Mouse (Mus musculus) heart, adult 18-20 months (tissue): ENCODE results near the gene Fbxw8. TPM values are rescaled to one million over a fixed set of nuclear protein-coding genes. Genes with fewer than 3 reads are reported as not detected.
A peak's percentile ranks its signal among the peaks of the same experiment; 100 is the strongest.

Experiments
- DNase-seq, 2 experiments: peaks; one replicate each; pipeline ENCODE4 v3.0.0; 2021 to 2022; ENCODE audit warnings: mixed read lengths in 1 of 2
- total RNA-seq, 2 experiments: library from RNA; stranded (reverse); gene quantifications; 2 replicates each; pipeline ENCODE4 v1.2.3; 2021

Gene Fbxw8
- total RNA-seq, 2 experiments from 2014 or later = 38.2 to 41.2 TPM

- DNase-seq = no peak
Observed at GRCm38 (mm10) chr5:118044907-118045306, 110.4 kb downstream of the Fbxw8 start.

GRCm38 (mm10) chr5:118043761-118044160 is 111.5 kb downstream of the Fbxw8 start:
- DNase-seq = no peak

- no peak for DNase-seq
Observed at GRCm38 (mm10) chr5:118042599-118042998, 112.7 kb downstream of the Fbxw8 start.

- no peak for DNase-seq
Observed at GRCm38 (mm10) chr5:118039241-118039668, 116.0 kb downstream of the Fbxw8 start.

- DNase-seq = peak in 1 of 2 experiments; percentile 49
Observed at GRCm38 (mm10) chr5:118037798-118038484, 117.3 kb downstream of the Fbxw8 start.

GRCm38 (mm10) chr5:118036888-118037797 is 118.1 kb downstream of the Fbxw8 start:
- no peak for DNase-seq

GRCm38 (mm10) chr5:118035786-118036185 is 119.5 kb downstream of the Fbxw8 start:
- no peak for DNase-seq

- no peak for DNase-seq
Observed at GRCm38 (mm10) chr5:118034632-118035031, 120.6 kb downstream of the Fbxw8 start.

- no peak for DNase-seq
Observed at GRCm38 (mm10) chr5:118033740-118034139, 121.5 kb downstream of the Fbxw8 start.

- no peak for DNase-seq
Observed at GRCm38 (mm10) chr5:118033328-118033727, 121.9 kb downstream of the Fbxw8 start.

GRCm38 (mm10) chr5:118031508-118031907 is 123.8 kb downstream of the Fbxw8 start:
- peak in 1 of 2 experiments; percentile 26 for DNase-seq

- DNase-seq = no peak
Observed at GRCm38 (mm10) chr5:118031059-118031458, 124.2 kb downstream of the Fbxw8 start.

- DNase-seq = no peak
Observed at GRCm38 (mm10) chr5:118030022-118030675, 125.1 kb downstream of the Fbxw8 start.

GRCm38 (mm10) chr5:118029420-118029819 is 125.8 kb downstream of the Fbxw8 start:
- no peak for DNase-seq

- no peak for DNase-seq
Observed at GRCm38 (mm10) chr5:118029035-118029408, 126.2 kb downstream of the Fbxw8 start.

GRCm38 (mm10) chr5:118028191-118029034 is 126.9 kb downstream of the Fbxw8 start:
- peak; percentile 54 to 63 for DNase-seq

- DNase-seq = peak in 1 of 2 experiments; percentile 44
Observed at GRCm38 (mm10) chr5:118027698-118028190, 127.5 kb downstream of the Fbxw8 start, which contains the start of gene Tesc. Gene Tesc, plus strand, starts transcription at chr5:118027743.

- DNase-seq = no peak
Observed at GRCm38 (mm10) chr5:118027101-118027697, 128.1 kb downstream of the Fbxw8 start.

- DNase-seq = no peak
Observed at GRCm38 (mm10) chr5:118026343-118026742, 128.9 kb downstream of the Fbxw8 start.

GRCm38 (mm10) chr5:118025880-118026279 is 129.4 kb downstream of the Fbxw8 start:
- DNase-seq = no peak

- peak in 1 of 2 experiments; percentile 61 for DNase-seq
Observed at GRCm38 (mm10) chr5:118023053-118023452, 132.2 kb downstream of the Fbxw8 start.
